Mouse (Mus musculus): ENCODE data around the gene Thap4. TPM values are rescaled to one million over a fixed set of nuclear protein-coding genes. Genes with fewer than 3 reads are reported as not detected.
A peak's percentile ranks its signal among the peaks of the same experiment; 100 is the strongest.

The Thap4 gene
- polyA plus RNA-seq, 1 experiment from 2014 or later, result 75.3 TPM

GRCm38 (mm10) chr1:93726116-93726515 is 28.5 kb downstream of the Thap4 start:
- Histone ChIP-seq H3K4me2 (replicated peaks; ENCODE audit: low read depth, low read length) (no peak overlapping the region), H3K36me3 (ENCODE audit: insufficient read depth, low read length) (peaks cover 12% of the 10 kb centered on the region; the same call in 1 of the 2 replicates), H3K4me1 (ENCODE audit: insufficient read depth, low read length) (no peaks in the 10 kb centered on the region), H3K27ac (ENCODE audit: low read length) (no peak overlapping the region), H3K4me3 (ENCODE audit: low read length) (no peak overlapping the region), H3K27me3 (ENCODE audit: insufficient read depth, low read length) (no peaks in the 10 kb centered on the region), H3K9me3 (ENCODE audit: low read length) (no peaks in the 10 kb centered on the region), H3K9ac (replicated peaks; ENCODE audit: low read length) (no peak overlapping the region)
- no peak for ATAC-seq (ENCODE audit: low FRiP score, low TSS enrichment)
- 90% methylated on average over 3 of the region's 3 CpGs for WGBS

- Histone ChIP-seq H3K36me3 (ENCODE audit: insufficient read depth, low read length) (peaks cover 12% of the 10 kb centered on the region; the same call in 1 of the 2 replicates), H3K9me3 (ENCODE audit: low read length) (no peaks in the 10 kb centered on the region), H3K27ac (ENCODE audit: low read length) (no peak overlapping the region), H3K4me3 (ENCODE audit: low read length) (no peak overlapping the region), H3K27me3 (ENCODE audit: insufficient read depth, low read length) (no peaks in the 10 kb centered on the region), H3K9ac (replicated peaks; ENCODE audit: low read length) (no peak overlapping the region), H3K4me2 (replicated peaks; ENCODE audit: low read depth, low read length) (no peak overlapping the region), H3K4me1 (ENCODE audit: insufficient read depth, low read length) (no peaks in the 10 kb centered on the region)
- WGBS, result 88% methylated on average over 5 of the region's 5 CpGs
- no peak for ATAC-seq (ENCODE audit: low FRiP score, low TSS enrichment)
Measured at GRCm38 (mm10) chr1:93725665-93726064, 29.0 kb downstream of the Thap4 start.

- no peak overlapping the region for H3K9ac ChIP-seq (replicated peaks; ENCODE audit: low read length)
- no peaks in the 10 kb centered on the region for H3K4me1 ChIP-seq (ENCODE audit: insufficient read depth, low read length)
- WGBS, result 90% methylated on average over 3 of the region's 3 CpGs
- H3K36me3 ChIP-seq (ENCODE audit: insufficient read depth, low read length), result peaks cover 12% of the 10 kb centered on the region; the same call in 1 of the 2 replicates
- no peak overlapping the region for H3K4me3 ChIP-seq (ENCODE audit: low read length)
- H3K4me2 ChIP-seq (replicated peaks; ENCODE audit: low read depth, low read length), result no peak overlapping the region
- no peaks in the 10 kb centered on the region for H3K9me3 ChIP-seq (ENCODE audit: low read length)
- no peak for ATAC-seq (ENCODE audit: low FRiP score, low TSS enrichment)
- H3K27ac ChIP-seq (ENCODE audit: low read length), result no peak overlapping the region
- H3K27me3 ChIP-seq (ENCODE audit: insufficient read depth, low read length), result no peaks in the 10 kb centered on the region
Measured at GRCm38 (mm10) chr1:93724623-93725022, 30.0 kb downstream of the Thap4 start.

GRCm38 (mm10) chr1:93721557-93721956 is 33.1 kb downstream of the Thap4 start:
- Histone ChIP-seq H3K27me3 (ENCODE audit: insufficient read depth, low read length) (no peaks in the 10 kb centered on the region), H3K27ac (ENCODE audit: low read length) (no peak overlapping the region), H3K9me3 (ENCODE audit: low read length) (no peaks in the 10 kb centered on the region), H3K9ac (replicated peaks; ENCODE audit: low read length) (no peak overlapping the region), H3K36me3 (ENCODE audit: insufficient read depth, low read length) (peaks cover 19% of the 10 kb centered on the region), H3K4me1 (ENCODE audit: insufficient read depth, low read length) (no peaks in the 10 kb centered on the region), H3K4me2 (replicated peaks; ENCODE audit: low read depth, low read length) (no peak overlapping the region), H3K4me3 (ENCODE audit: low read length) (no peak overlapping the region)
- 69% methylated on average over 7 of the region's 7 CpGs for WGBS
- peak; percentile 69 for ATAC-seq (ENCODE audit: low FRiP score, low TSS enrichment)

GRCm38 (mm10) chr1:93716166-93716565 is 38.5 kb downstream of the Thap4 start:
- Histone ChIP-seq H3K27me3 (ENCODE audit: insufficient read depth, low read length) (no peaks in the 10 kb centered on the region), H3K9me3 (ENCODE audit: low read length) (no peaks in the 10 kb centered on the region), H3K4me3 (ENCODE audit: low read length) (no peak overlapping the region), H3K4me2 (replicated peaks; ENCODE audit: low read depth, low read length) (no peak overlapping the region), H3K9ac (replicated peaks; ENCODE audit: low read length) (no peak overlapping the region), H3K36me3 (ENCODE audit: insufficient read depth, low read length) (peaks cover 16% of the 10 kb centered on the region), H3K4me1 (ENCODE audit: insufficient read depth, low read length) (no peaks in the 10 kb centered on the region), H3K27ac (ENCODE audit: low read length) (no peak overlapping the region)
- WGBS, result 91% methylated on average over 2 of the region's 2 CpGs
- no peak for ATAC-seq (ENCODE audit: low FRiP score, low TSS enrichment)

GRCm38 (mm10) chr1:93705389-93705788 is 49.3 kb downstream of the Thap4 start:
- no peak overlapping the region for H3K4me2 ChIP-seq (replicated peaks; ENCODE audit: low read depth, low read length)
- H3K4me1 ChIP-seq (ENCODE audit: insufficient read depth, low read length), result no peaks in the 10 kb centered on the region
- H3K27me3 ChIP-seq (ENCODE audit: insufficient read depth, low read length), result no peaks in the 10 kb centered on the region
- ATAC-seq (ENCODE audit: low FRiP score, low TSS enrichment), result no peak
- H3K9ac ChIP-seq (replicated peaks; ENCODE audit: low read length), result no peak overlapping the region
- H3K9me3 ChIP-seq (ENCODE audit: low read length), result 0 out of 2 replicates have a peak, but pooled peaks cover 3% of the 10 kb centered on the region
- H3K27ac ChIP-seq (ENCODE audit: low read length), result no peak overlapping the region
- no peak overlapping the region for H3K4me3 ChIP-seq (ENCODE audit: low read length)
- H3K36me3 ChIP-seq (ENCODE audit: insufficient read depth, low read length), result peaks cover 27% of the 10 kb centered on the region
- WGBS, result 74% methylated on average over 3 of the region's 3 CpGs

- Histone ChIP-seq H3K9ac (replicated peaks; ENCODE audit: low read length) (no peak overlapping the region), H3K27me3 (ENCODE audit: insufficient read depth, low read length) (no peaks in the 10 kb centered on the region), H3K27ac (ENCODE audit: low read length) (no peak overlapping the region)
Measured at GRCm38 (mm10) chr1:93704341-93704740, 50.3 kb downstream of the Thap4 start.

GRCm38 (mm10) chr1:93703472-93704048 is 51.1 kb downstream of the Thap4 start:
- H3K4me2 ChIP-seq (replicated peaks; ENCODE audit: low read depth, low read length), result no peak overlapping the region
- no peaks in the 10 kb centered on the region for H3K4me1 ChIP-seq (ENCODE audit: insufficient read depth, low read length)
- H3K9me3 ChIP-seq (ENCODE audit: low read length), result 0 out of 2 replicates have a peak, but pooled peaks cover 2% of the 10 kb centered on the region
- no peak overlapping the region for H3K9ac ChIP-seq (replicated peaks; ENCODE audit: low read length)
- H3K36me3 ChIP-seq (ENCODE audit: insufficient read depth, low read length), result peaks cover 25% of the 10 kb centered on the region
- WGBS, result 86% methylated on average over 10 of the region's 10 CpGs
- no peak overlapping the region for H3K4me3 ChIP-seq (ENCODE audit: low read length)
- H3K27ac ChIP-seq (ENCODE audit: low read length), result no peak overlapping the region
- no peaks in the 10 kb centered on the region for H3K27me3 ChIP-seq (ENCODE audit: insufficient read depth, low read length)
- no peak for ATAC-seq (ENCODE audit: low FRiP score, low TSS enrichment)

More at GRCm38 (mm10) chr1:93704341-93704740, 50.3 kb downstream of the Thap4 start:
- no peak for ATAC-seq (ENCODE audit: low FRiP score, low TSS enrichment)
- H3K4me3 ChIP-seq (ENCODE audit: low read length), result no peak overlapping the region
- WGBS, result 89% methylated on average over 9 of the region's 9 CpGs
- no peak overlapping the region for H3K4me2 ChIP-seq (replicated peaks; ENCODE audit: low read depth, low read length)
- no peaks in the 10 kb centered on the region for H3K4me1 ChIP-seq (ENCODE audit: insufficient read depth, low read length)
- H3K9me3 ChIP-seq (ENCODE audit: low read length), result 0 out of 2 replicates have a peak, but pooled peaks cover 3% of the 10 kb centered on the region
- H3K36me3 ChIP-seq (ENCODE audit: insufficient read depth, low read length), result peaks cover 27% of the 10 kb centered on the region

GRCm38 (mm10) chr1:93702106-93702505 is 52.6 kb downstream of the Thap4 start:
- Histone ChIP-seq H3K9me3 (ENCODE audit: low read length) (no peaks in the 10 kb centered on the region), H3K27me3 (ENCODE audit: insufficient read depth, low read length) (no peaks in the 10 kb centered on the region), H3K4me1 (ENCODE audit: insufficient read depth, low read length) (0 out of 2 replicates have a peak, but pooled peaks cover 8% of the 10 kb centered on the region), H3K9ac (replicated peaks; ENCODE audit: low read length) (no peak overlapping the region), H3K4me3 (ENCODE audit: low read length) (no peak overlapping the region), H3K4me2 (replicated peaks; ENCODE audit: low read depth, low read length) (no peak overlapping the region), H3K36me3 (ENCODE audit: insufficient read depth, low read length) (peaks cover 23% of the 10 kb centered on the region), H3K27ac (ENCODE audit: low read length) (no peak overlapping the region)
- ATAC-seq (ENCODE audit: low FRiP score, low TSS enrichment), result no peak
- 81% methylated on average over 1 of the region's 1 CpGs for WGBS

- no peak overlapping the region for H3K9ac ChIP-seq (replicated peaks; ENCODE audit: low read length)
- 72% methylated on average over 4 of the region's 4 CpGs for WGBS
Measured at GRCm38 (mm10) chr1:93699159-93699558, 55.5 kb downstream of the Thap4 start.

More at GRCm38 (mm10) chr1:93699159-93699558, 55.5 kb downstream of the Thap4 start:
- H3K9me3 ChIP-seq (ENCODE audit: low read length), result no peaks in the 10 kb centered on the region
- H3K27ac ChIP-seq (ENCODE audit: low read length), result no peak overlapping the region
- no peak for ATAC-seq (ENCODE audit: low FRiP score, low TSS enrichment)
- H3K4me1 ChIP-seq (ENCODE audit: insufficient read depth, low read length), result peaks cover 15% of the 10 kb centered on the region
- H3K4me3 ChIP-seq (ENCODE audit: low read length), result no peak overlapping the region
- H3K27me3 ChIP-seq (ENCODE audit: insufficient read depth, low read length), result no peaks in the 10 kb centered on the region
- no peak overlapping the region for H3K4me2 ChIP-seq (replicated peaks; ENCODE audit: low read depth, low read length)
- H3K36me3 ChIP-seq (ENCODE audit: insufficient read depth, low read length), result peaks cover 30% of the 10 kb centered on the region

Measured in kidney, embryonic 16.5 days (tissue).